Mouse (Mus musculus) forebrain, embryonic 11.5 days (tissue): Measurements from ENCODE around the gene Gm45521. TPM values are rescaled to one million over a fixed set of nuclear protein-coding genes. Genes with fewer than 3 reads are reported as not detected.

Experiments
- ATAC-seq: fragments of 200-750 bp; cut with Nextera tagmentation; replicated peaks from 2 replicates; pipeline ENCODE4 v1.8.0; 2017; ENCODE audit warnings: moderate TSS enrichment; ENCODE audit not compliant: low FRiP score
- DNase-seq: peaks from one replicate; pipeline ENCODE4 v3.0.0-alpha.2; 2017; ENCODE audit warnings: low spot score
- H3K27ac ChIP-seq: fragments of 300-500 bp; sonication (generic); 2 replicates; pipeline ENCODE4 v1.5.1; 2014; ENCODE audit warnings: low read depth, low read length
- H3K27me3 ChIP-seq: fragments of 300-500 bp; sonication (generic); 2 replicates; pipeline ENCODE4 v1.6.1; 2014; ENCODE audit warnings: mild to moderate bottlenecking, low read length, mixed read lengths; ENCODE audit not compliant: control insufficient read depth, insufficient read depth
- H3K36me3 ChIP-seq: fragments of 300-500 bp; sonication (generic); 2 replicates; pipeline ENCODE4 v1.6.1; 2014; ENCODE audit warnings: mild to moderate bottlenecking, low read length, moderate library complexity, mixed read lengths; ENCODE audit not compliant: control insufficient read depth, insufficient read depth
- H3K4me1 ChIP-seq: fragments of 300-500 bp; sonication (generic); replicated peaks from 2 replicates; pipeline ENCODE4 v1.6.1; 2014; ENCODE audit warnings: low read length, mixed read lengths; ENCODE audit not compliant: control insufficient read depth, insufficient read depth
- H3K4me2 ChIP-seq: fragments of 300-500 bp; sonication (generic); 2 replicates; pipeline ENCODE4 v1.6.1; 2014; ENCODE audit warnings: low read depth, mild to moderate bottlenecking, low read length, moderate library complexity, mixed read lengths; ENCODE audit not compliant: severe bottlenecking
- H3K4me3 ChIP-seq: fragments of 300-500 bp; sonication (generic); 2 replicates; pipeline ENCODE4 v1.5.1; 2014; ENCODE audit warnings: low read depth, low read length
- H3K9ac ChIP-seq: fragments of 300-500 bp; sonication (generic); 2 replicates; pipeline ENCODE4 v1.6.1; 2014; ENCODE audit warnings: low read length
- H3K9me3 ChIP-seq: fragments of 300-500 bp; sonication (generic); 2 replicates; pipeline ENCODE4 v1.6.1; 2016; ENCODE audit warnings: low read length, mixed read lengths; ENCODE audit not compliant: control insufficient read depth
- WGBS: fragments of 180-500 bp; shearing (Covaris S2); extraction: QIAGEN DNeasy Blood & Tissue Kit; methylation state at CpG from one replicate; pipeline ENCODE4 v1.1.7; 2014; 5-methylcytosine and 5-hydroxymethylcytosine counted together
- polyA plus RNA-seq: library from polyadenylated mRNA; unstranded; fragments of >200 nt; fragmentation: Nextera tagmentation; extraction: Ambion mirVana; gene quantifications from 2 replicates; pipeline ENCODE4 v1.2.1, GENCODE M21; 2014

Gm45521 gene
- polyA plus RNA-seq, 1 experiment from 2014 or later, result not detected

DNA sequence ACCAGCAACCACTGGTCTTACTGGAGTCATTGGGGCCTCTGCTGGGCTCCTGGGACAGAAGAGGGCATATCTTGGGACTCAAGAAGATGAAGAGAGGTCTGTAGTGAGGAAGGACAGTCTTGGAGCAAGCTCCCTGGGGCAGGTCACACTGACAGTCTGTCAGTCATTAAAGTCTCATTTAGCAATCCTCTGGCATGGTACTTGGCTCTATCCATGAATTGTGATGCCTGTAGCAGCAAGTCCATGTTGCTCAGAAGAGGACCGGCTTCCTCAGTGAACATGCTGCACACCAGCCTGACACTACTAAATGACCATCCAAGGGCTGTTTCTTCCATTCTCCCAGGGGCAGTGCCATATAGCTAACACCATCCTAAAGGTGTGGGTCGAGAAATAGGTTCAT, 5.5 kb downstream of the Gm45521 start:
- Histone ChIP-seq H3K27me3 (no peaks in the 10 kb centered on the region), H3K4me3 (no peak overlapping the region), H3K36me3 (no peaks in the 10 kb centered on the region), H3K9me3 (no peaks in the 10 kb centered on the region), H3K9ac (no peak overlapping the region), H3K4me1 (no peaks in the 10 kb centered on the region), H3K4me2 (no peak overlapping the region), H3K27ac (no peak overlapping the region)
- DNase-seq (no peak), ATAC-seq (no peak)
- 84% methylated on average over 2 of the region's 2 CpGs for WGBS

DNA sequence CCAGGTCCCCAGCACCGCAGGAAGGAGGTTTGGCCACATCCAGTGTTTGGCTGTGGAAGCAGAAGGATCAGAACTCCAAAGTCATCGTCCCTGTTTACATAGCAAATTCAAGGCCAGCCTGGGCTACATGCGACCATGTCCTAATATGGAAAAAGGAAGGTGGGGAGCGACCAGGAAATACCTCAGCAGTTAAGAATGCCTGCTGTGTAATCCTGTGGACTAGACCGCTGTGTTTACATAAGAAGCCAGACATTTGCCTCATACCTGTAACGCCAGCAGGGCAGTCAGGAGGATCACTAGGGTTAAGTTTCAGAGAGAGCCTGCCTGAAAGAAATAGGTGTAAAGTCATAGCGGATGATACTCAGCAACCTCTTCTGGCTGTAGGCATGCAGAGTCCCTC, 6.1 kb downstream of the Gm45521 start:
- no peaks in the 10 kb centered on the region for H3K27me3 ChIP-seq
- DNase-seq, result no peak
- WGBS, result 62% methylated on average over 7 of the region's 7 CpGs
- H3K4me1 ChIP-seq, result no peaks in the 10 kb centered on the region
- no peak overlapping the region for H3K27ac ChIP-seq
- no peak overlapping the region for H3K9ac ChIP-seq
- no peak for ATAC-seq
- H3K4me2 ChIP-seq, result no peak overlapping the region
- no peaks in the 10 kb centered on the region for H3K9me3 ChIP-seq
- no peak overlapping the region for H3K4me3 ChIP-seq
- no peaks in the 10 kb centered on the region for H3K36me3 ChIP-seq

DNA sequence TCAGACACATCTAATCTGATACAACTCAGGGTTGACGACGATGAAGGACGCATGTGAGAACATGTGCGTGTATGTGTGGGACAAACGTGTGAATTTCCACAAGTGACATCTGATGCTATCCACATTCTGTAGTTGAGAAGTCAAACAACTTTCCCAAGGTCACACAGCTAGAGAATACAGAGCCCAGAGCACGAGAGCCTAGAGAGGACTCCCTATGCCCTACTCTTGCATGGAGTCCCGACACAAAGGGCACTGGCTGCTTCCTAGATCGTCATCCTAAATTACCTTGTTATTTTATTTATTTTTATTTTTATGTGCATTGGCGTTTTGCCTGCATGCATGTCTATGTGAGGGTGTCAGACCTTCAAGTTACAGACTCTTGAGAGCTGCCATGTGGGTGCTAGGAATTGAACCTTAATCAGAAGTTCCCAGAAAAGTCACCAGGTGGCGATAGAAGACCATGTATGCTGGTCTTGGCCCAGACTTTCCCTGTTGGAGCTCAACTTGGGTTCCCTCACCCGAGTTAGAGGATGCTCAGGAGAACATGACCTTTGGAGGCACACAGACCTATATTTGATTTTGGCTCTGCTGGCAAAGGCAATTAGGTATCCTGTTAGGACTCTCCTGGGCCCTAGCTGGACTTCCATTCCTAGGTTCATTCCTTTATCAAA, 7.3 kb downstream of the Gm45521 start:
- Histone ChIP-seq H3K4me3 (no peak overlapping the region), H3K27me3 (no peaks in the 10 kb centered on the region), H3K9ac (no peak overlapping the region), H3K4me2 (no peak overlapping the region), H3K4me1 (no peaks in the 10 kb centered on the region), H3K9me3 (no peaks in the 10 kb centered on the region), H3K36me3 (no peaks in the 10 kb centered on the region), H3K27ac (no peak overlapping the region)
- DNase-seq, result peak; percentile 68
- peak; percentile 47; the same call in 1 of the 2 replicates for ATAC-seq
- WGBS, result 55% methylated on average over 11 of the region's 11 CpGs

DNA sequence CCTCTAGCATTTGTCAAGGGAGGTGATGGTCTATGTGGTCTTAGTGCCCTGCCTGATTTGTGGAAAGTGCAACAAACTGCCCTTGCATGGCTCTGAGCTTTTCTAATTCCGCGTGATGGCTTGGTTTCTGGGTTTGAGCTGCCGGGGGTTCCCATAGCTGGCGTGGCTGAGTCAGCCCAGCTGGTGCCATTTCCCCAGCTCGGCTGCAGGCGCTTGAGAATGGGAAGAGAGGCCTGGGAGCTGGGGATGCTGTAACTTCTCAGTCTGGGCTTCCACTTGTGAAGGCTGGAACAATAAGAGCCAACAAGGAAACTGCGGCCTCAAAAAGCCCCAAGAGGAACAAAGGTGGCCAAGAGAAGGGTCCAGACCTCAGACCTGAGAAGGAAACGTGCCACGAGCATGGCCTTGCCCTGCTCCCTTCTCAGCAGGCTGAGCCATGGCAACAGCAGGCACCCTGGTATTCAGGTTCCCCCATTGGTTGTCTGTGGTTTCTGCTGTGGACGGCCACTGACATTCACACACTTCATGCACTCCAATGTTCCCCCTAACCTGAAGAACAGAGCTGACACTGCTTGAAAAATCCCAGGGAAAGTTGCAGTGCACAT, 14.9 kb downstream of the Gm45521 start:
- Histone ChIP-seq H3K9ac (no peak overlapping the region), H3K36me3 (no peaks in the 10 kb centered on the region), H3K4me2 (no peak overlapping the region), H3K9me3 (no peaks in the 10 kb centered on the region), H3K27me3 (no peaks in the 10 kb centered on the region), H3K4me1 (no peaks in the 10 kb centered on the region), H3K27ac (no peak overlapping the region), H3K4me3 (no peak overlapping the region)
- no peak for ATAC-seq
- DNase-seq, result no peak
- WGBS, result 75% methylated on average over 10 of the region's 10 CpGs

DNA sequence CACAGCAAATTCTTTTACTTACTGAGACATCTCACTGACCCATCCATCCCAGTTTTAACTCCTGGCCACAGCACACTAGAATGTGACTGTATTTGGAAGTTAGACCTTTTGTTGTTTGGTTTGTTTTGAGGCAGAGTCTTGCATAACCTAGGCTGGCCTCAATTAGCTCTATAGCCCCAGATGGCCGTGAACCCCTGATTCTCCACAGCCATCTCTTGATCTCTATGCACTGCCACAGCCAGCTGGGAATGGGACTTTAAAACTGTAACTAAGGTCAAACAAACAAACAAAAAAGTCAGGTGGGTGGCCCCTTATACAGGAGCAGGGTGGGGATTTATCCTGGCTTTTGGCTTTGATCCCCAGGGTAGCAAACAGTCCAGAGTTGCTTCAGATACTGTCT, 17.6 kb downstream of the Gm45521 start:
- H3K27ac ChIP-seq, result no peak overlapping the region
- ATAC-seq (no peak), DNase-seq (no peak)
- no peaks in the 10 kb centered on the region for H3K4me1 ChIP-seq
- no peak overlapping the region for H3K9ac ChIP-seq
- H3K27me3 ChIP-seq, result no peaks in the 10 kb centered on the region
- 89% methylated on average over 1 of the region's 1 CpGs for WGBS
- H3K9me3 ChIP-seq, result no peaks in the 10 kb centered on the region
- H3K4me2 ChIP-seq, result no peak overlapping the region
- no peaks in the 10 kb centered on the region for H3K36me3 ChIP-seq
- no peak overlapping the region for H3K4me3 ChIP-seq

DNA sequence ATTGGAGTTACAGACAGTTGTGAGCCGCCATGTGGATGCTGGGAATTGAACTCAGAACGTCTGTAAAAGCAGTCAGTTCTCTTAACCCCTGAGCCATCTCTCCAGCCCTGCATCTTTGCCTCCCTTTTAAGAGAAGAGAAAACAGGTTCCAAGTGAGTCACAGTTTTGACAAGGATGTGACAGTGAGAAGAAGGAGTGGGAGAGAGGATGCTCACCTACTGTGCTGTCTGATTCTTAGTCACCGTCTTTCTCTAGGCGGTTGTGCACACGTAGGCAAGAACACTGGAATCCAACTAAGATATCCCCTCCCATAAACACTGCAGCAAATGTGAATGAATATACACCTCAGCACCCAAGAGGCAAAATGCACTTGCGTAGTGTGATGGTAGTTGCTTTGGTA, 18.1 kb downstream of the Gm45521 start:
- H3K27me3 ChIP-seq, result no peaks in the 10 kb centered on the region
- no peaks in the 10 kb centered on the region for H3K4me1 ChIP-seq
- no peaks in the 10 kb centered on the region for H3K36me3 ChIP-seq
- 88% methylated on average over 6 of the region's 6 CpGs for WGBS
- no peaks in the 10 kb centered on the region for H3K9me3 ChIP-seq
- H3K4me3 ChIP-seq, result no peak overlapping the region
- no peak overlapping the region for H3K9ac ChIP-seq
- no peak for DNase-seq
- H3K4me2 ChIP-seq, result no peak overlapping the region
- H3K27ac ChIP-seq, result no peak overlapping the region
- ATAC-seq, result no peak

DNA sequence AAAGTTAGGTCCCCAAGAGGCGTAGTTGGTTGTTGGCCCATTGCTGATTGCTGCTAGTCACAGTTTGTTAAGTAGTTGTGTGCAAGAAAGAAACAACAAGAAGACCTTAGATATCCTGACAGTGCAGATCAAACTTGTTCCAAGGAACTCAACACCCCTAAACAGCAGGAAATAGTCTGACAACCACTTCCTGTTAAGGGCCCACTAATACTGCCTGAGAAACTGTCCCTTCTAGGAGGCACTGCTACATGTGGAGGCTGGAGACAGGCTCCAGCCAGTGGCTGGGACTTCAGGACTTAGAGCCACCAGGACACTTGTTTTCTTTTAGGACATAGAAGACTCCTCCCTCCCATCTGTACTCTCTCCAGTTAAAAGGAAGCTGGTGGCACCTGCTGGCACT, 20.4 kb downstream of the Gm45521 start:
- H3K4me2 ChIP-seq, result no peak overlapping the region
- no peak for ATAC-seq
- 92% methylated on average over 1 of the region's 1 CpGs for WGBS

DNA sequence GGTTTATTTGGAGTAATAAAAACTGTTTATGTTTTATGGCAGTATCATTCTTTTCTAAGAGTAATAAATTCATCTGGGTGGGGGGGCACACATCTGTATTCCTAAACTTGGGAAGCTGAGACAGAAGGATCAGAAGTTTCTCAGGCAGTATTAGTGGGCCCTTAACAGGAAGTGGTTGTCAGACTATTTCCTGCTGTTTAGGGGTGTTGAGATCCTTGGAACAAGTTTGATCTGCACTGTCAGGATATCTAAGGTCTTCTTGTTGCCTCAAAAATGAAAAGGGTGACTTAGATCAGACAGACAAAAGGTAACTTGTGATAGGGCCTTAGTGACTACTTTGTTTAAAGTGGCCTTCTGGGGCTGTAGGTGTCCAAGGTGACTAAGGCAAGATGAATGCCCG, 21.1 kb downstream of the Gm45521 start:
- H3K4me2 ChIP-seq, result no peak overlapping the region
- no peak overlapping the region for H3K9ac ChIP-seq
- no peaks in the 10 kb centered on the region for H3K4me1 ChIP-seq
- 81% methylated on average over 1 of the region's 1 CpGs for WGBS
- no peak overlapping the region for H3K4me3 ChIP-seq
- H3K36me3 ChIP-seq, result no peaks in the 10 kb centered on the region
- no peaks in the 10 kb centered on the region for H3K27me3 ChIP-seq
- H3K27ac ChIP-seq, result no peak overlapping the region
- DNase-seq (no peak), ATAC-seq (no peak)
- H3K9me3 ChIP-seq, result no peaks in the 10 kb centered on the region

More for the DNA sequence above, 20.4 kb downstream of the Gm45521 start:
- H3K27me3 ChIP-seq, result no peaks in the 10 kb centered on the region
- no peak overlapping the region for H3K9ac ChIP-seq
- no peak for DNase-seq
- H3K9me3 ChIP-seq, result no peaks in the 10 kb centered on the region
- no peak overlapping the region for H3K27ac ChIP-seq
- no peaks in the 10 kb centered on the region for H3K4me1 ChIP-seq
- H3K36me3 ChIP-seq, result no peaks in the 10 kb centered on the region
- H3K4me3 ChIP-seq, result no peak overlapping the region

DNA sequence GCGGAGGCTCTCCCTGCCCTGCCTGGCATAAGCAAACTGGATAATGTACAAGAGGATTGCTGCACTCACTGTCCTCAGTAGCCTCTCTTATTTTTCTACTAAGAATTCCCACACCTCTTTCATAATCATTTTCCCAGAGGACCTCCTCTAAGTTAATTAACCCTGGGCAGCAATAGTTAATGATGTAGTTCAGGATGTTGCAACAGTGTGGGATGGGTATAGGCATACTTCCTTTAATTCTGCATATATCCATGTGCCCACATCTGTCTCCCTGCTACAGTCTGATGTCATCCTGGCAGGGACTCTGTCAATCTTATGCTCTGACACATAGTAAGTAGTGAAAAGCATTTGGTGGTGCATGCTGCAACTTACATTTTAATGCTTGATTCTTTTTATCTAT, 24.1 kb downstream of the Gm45521 start:
- no peak overlapping the region for H3K4me3 ChIP-seq
- no peak overlapping the region for H3K27ac ChIP-seq
- no peak overlapping the region for H3K4me2 ChIP-seq
- H3K9me3 ChIP-seq, result no peaks in the 10 kb centered on the region
- DNase-seq (no peak), ATAC-seq (no peak)
- H3K36me3 ChIP-seq, result no peaks in the 10 kb centered on the region
- no peaks in the 10 kb centered on the region for H3K27me3 ChIP-seq
- 96% methylated on average over 1 of the region's 1 CpGs for WGBS
- no peaks in the 10 kb centered on the region for H3K4me1 ChIP-seq
- no peak overlapping the region for H3K9ac ChIP-seq
